Mouse (Mus musculus) testis, adult 10 weeks (tissue): Measurements from ENCODE around the gene Rab19. TPM values are rescaled to one million over a fixed set of nuclear protein-coding genes. Genes with fewer than 3 reads are reported as not detected.

Experiments used
- polyA plus RNA-seq: library from polyadenylated mRNA; stranded (reverse); fragments of 350-450 nt; fragmentation: Illumina TruSeq; extraction: RNeasy Lipid Tissue Mini Kit (QIAGEN cat#74804); gene quantifications from one replicate; pipeline ENCODE4 v1.2.3, GENCODE M21; 2014; ENCODE audit warnings: low read depth, low replicate concordance

Rab19 gene
- polyA plus RNA-seq = 0.17 TPM

DNA sequence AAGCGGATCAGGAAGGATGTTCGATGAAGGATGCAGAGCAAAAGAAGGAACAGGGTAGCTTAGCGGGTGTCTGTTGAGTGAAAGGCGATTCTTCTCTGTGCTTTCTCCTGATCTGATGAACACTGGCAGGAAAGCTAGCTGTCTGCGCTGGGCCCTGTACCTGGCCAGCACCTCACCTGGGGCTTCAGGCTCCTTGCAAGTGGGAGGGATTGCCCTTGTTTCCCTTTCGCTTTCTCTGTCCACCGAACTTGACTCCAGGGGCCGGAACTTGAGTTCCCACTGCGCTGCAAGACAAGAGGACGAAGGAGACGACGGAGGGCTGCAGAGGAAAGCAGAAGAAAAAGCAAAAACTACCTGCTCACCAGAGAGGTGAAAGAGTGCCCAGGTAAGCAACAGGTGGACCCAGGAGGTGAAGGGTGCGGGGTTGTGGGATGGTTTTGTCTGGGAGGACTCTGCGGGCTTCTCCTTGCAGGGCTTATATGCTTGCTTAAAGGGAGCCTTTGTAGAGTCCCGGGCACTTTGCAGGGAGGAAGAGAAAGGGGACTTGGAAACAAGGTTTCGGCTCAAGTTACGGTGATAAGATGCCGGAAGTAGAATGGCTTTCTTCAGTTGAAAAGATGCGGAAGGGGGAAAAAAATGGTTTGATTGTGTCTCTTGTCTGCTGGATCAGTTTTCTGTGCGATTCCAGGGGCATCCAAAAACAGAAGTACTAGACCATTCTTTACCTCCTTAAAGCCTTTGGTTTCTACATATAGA lies at the start of gene Rab19:
Gene Rab19 (plus strand): TSS at position 51 of the 756 bp plus-strand sequence.

DNA sequence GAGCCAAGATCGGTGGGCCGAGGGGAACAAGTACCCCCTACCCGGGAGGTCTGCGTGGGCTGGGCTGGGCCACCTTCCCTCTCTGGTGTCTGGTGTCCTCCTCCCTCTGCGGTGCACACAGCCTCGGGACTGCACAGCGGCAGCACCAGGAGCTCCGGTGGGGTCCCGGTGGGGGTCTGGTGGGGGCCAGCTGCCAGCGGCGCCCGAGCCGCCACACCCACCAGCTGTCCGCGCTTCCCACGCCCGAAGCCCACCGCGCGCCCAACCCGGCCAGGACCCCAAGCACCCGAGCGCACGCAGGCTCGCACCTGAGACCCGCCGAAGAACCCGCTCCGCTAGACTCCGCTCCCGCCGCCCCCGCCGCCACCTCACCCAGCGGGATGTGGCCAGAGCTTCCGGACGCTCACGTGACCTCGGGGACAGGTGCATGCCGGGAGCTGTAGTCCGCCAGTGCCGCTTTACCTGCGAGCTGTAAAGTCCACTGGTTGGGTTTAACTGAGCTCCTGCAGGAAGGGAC lies 3.6 kb upstream of the Rab19 start, which contains the start of gene Slc37a3:
Gene Slc37a3 (minus strand): TSS at position 365 of the 517 bp plus-strand sequence.

DNA sequence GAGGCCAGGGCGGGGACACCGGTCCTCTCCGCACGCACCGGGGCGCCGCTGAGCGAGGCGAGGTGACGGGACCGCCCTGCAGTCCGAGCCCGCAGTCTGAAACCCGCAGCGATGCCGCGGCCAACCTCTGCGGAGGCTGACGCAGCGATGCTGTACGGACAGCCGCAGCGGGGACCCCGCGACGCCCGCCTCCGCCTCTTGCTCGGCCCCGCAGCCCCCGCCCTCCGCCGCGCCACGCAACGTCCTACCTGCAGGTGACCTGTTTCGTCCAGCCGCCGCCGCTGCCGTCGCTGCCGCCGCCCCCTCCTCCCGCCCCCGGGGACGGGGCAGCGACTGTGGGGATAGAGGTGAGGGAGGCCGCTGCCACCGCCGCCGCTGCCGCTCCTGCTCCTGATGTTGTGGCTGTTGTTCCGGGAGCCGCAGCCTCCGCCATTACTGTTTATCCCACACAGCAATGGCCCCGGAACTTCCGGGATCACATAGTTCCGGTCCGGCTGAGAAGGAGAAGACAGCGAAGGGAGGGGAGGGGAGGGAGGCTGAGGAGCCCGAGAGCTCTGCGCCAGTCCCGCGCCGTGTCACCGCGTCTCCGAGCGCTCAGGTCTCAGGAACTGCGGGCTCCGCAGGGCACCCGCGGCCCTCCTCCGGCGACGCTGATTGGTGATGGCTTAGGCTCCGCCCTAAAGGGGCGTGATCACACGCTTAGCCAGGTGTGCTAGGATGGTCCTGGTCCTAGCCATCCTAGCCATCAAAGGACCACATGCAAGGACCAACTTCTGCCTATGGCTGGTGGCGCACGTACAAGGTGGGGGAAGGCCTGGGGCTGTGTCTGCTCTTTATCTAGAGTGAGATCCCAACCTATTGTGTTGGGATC lies 39.1 kb downstream of the Rab19 start, which contains the start of gene Mkrn1:
Gene Mkrn1 (minus strand): TSS at position 612 of the 871 bp plus-strand sequence.

Other genes starting within 250 kb of the Rab19 start
- 44.3 TPM for gene Kdm7a, start 174.4 kb upstream of the Rab19 start, polyA plus RNA-seq
- gene Slc37a3, start 3.5 kb upstream of the Rab19 start, polyA plus RNA-seq = 7.8 TPM
- gene Mkrn1, start 39.3 kb downstream of the Rab19 start, polyA plus RNA-seq = 291 TPM
- 0.88 TPM for gene Dennd2a, start 176.7 kb downstream of the Rab19 start, polyA plus RNA-seq
- gene Adck2, start 192.7 kb downstream of the Rab19 start, polyA plus RNA-seq = 3.7 TPM
- not detected for gene Gm42420, start 204.6 kb downstream of the Rab19 start, polyA plus RNA-seq
- gene Ndufb2, start 211.4 kb downstream of the Rab19 start, polyA plus RNA-seq = 35.4 TPM